Mouse (Mus musculus) cerebellum, adult 11 months (tissue): ENCODE measurements around the gene Ptprt.
"Not testable (repeated sequence)": the region's sequence is repeated elsewhere in the genome, so short reads cannot be mapped to it uniquely, and the experiment has no call there.

Experiments
- DNase-seq: peaks from one replicate; pipeline ENCODE4 v3.0.0; 2022

Gene Ptprt

GRCm38 (mm10) chr2:161511880-161512570 lies 1148.9 kb downstream of the Ptprt start:
- DNase-seq = not testable (repeated sequence)

GRCm38 (mm10) chr2:161511101-161511759 lies 1149.7 kb downstream of the Ptprt start:
- no peak for DNase-seq

- no peak for DNase-seq
These were observed 1161.6 kb downstream of the Ptprt start for GRCm38 (mm10) chr2:161499097-161499899.

GRCm38 (mm10) chr2:161498449-161499096 lies 1162.4 kb downstream of the Ptprt start:
- DNase-seq = no peak

GRCm38 (mm10) chr2:161481741-161482140 lies 1179.2 kb downstream of the Ptprt start:
- DNase-seq = no peak

- no peak for DNase-seq
These were observed 1180.5 kb downstream of the Ptprt start for GRCm38 (mm10) chr2:161480445-161480844.
